Mouse (Mus musculus): ENCODE results near the gene Tsc22d1.

DNA sequence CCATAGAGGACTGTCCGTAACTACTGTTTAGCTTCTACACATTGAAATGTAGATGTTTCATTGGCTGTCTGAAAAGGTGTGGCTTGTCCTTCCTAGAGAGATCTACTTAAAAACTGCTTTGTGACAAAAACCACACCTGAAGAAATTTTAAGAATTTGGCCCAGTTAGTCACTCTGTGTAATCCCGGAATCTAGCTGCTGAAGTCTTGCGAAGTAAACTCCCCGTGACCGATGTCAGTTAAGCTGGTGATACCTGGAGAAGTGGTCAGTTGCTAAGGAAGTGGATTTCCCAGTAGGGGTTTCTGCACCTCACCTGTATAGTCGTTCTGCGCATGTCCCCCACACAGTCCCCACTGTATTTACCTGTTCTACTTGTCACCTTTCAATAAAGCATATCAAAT lies 92.6 kb downstream of the Tsc22d1 start:
- TF ChIP-seq GATA1 (IDR thresholded peaks at IDR 0.05; ENCODE audit: borderline replicate concordance, low read length) = no peak
- TF ChIP-seq FLI1 (IDR thresholded peaks at IDR 0.05; ENCODE audit: low read length) = no peak
